Mouse (Mus musculus) hindbrain, embryonic 11.5 days (tissue): ENCODE measurements around the gene Rad50. TPM values are rescaled to one million over a fixed set of nuclear protein-coding genes. Genes with fewer than 3 reads are reported as not detected.

Experiments
- ATAC-seq: fragments of 200-750 bp; cut with Nextera tagmentation; 2 replicates; pipeline ENCODE4 v1.8.0; 2017; ENCODE audit warnings: mild to moderate bottlenecking, moderate TSS enrichment, moderate library complexity; ENCODE audit not compliant: low FRiP score
- DNase-seq: peaks from one replicate; pipeline ENCODE4 v3.0.0-alpha.2; 2015; ENCODE audit warnings: low spot score
- H3K27ac ChIP-seq: fragments of 300-500 bp; sonication (generic); 2 replicates; pipeline ENCODE4 v1.5.1; 2014; ENCODE audit warnings: mild to moderate bottlenecking, low read depth, low read length
- H3K27me3 ChIP-seq: fragments of 300-500 bp; sonication (generic); 2 replicates; pipeline ENCODE4 v1.6.1; 2014; ENCODE audit warnings: mild to moderate bottlenecking, low read length, moderate library complexity, mixed read lengths; ENCODE audit not compliant: control insufficient read depth, insufficient read depth
- H3K36me3 ChIP-seq: fragments of 300-500 bp; sonication (generic); 2 replicates; pipeline ENCODE4 v1.6.1; 2014; ENCODE audit warnings: mild to moderate bottlenecking, low read length, moderate library complexity, mixed read lengths; ENCODE audit not compliant: control insufficient read depth, insufficient read depth
- H3K4me1 ChIP-seq: fragments of 300-500 bp; sonication (generic); replicated peaks from 2 replicates; pipeline ENCODE4 v1.6.1; 2014; ENCODE audit warnings: low read length, mixed read lengths; ENCODE audit not compliant: control insufficient read depth, insufficient read depth
- H3K4me2 ChIP-seq: fragments of 300-500 bp; sonication (generic); replicated peaks from 2 replicates; pipeline ENCODE4 v1.6.1; 2014; ENCODE audit warnings: mild to moderate bottlenecking, low read depth, low read length
- H3K4me3 ChIP-seq: fragments of 300-500 bp; sonication (generic); 2 replicates; pipeline ENCODE4 v1.5.1; 2014; ENCODE audit warnings: low read depth, low read length
- H3K9ac ChIP-seq: fragments of 300-500 bp; sonication (generic); 2 replicates; pipeline ENCODE4 v1.6.1; 2014; ENCODE audit warnings: low read depth, low read length
- H3K9me3 ChIP-seq: fragments of 300-500 bp; sonication (generic); 2 replicates; pipeline ENCODE4 v1.6.1; 2016; ENCODE audit warnings: low read length; ENCODE audit not compliant: control insufficient read depth
- WGBS: fragments of 180-500 bp; shearing (Covaris S2); extraction: QIAGEN DNeasy Blood & Tissue Kit; methylation state at CpG from one replicate; pipeline ENCODE4 v1.1.7; 2014; 5-methylcytosine and 5-hydroxymethylcytosine counted together
- polyA plus RNA-seq: library from polyadenylated mRNA; unstranded; fragments of >200 nt; fragmentation: Nextera tagmentation; extraction: Ambion mirVana; gene quantifications from 2 replicates; pipeline ENCODE4 v1.2.1, GENCODE M21; 2014

The Rad50 gene
- polyA plus RNA-seq, 1 experiment from 2014 or later, result 22.3 TPM

DNA sequence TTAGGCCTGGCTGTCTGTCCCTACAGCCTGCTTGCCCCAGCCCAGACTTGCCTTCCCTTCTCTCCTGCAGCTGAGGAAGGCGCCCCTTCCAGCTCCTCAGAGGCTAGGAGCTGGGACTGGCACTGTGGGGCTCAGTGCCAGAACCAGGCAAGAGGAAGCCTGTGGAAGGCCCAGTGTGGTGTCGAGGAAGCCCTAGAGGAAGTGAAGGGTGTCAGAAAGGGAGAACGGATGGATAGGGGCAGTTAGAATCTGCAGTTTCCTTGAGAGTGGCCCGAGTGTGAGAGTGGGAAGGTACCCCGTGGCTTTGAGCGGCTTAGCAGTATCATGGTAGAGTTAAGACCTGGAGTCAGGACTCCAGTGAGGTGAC is 84.7 kb downstream of the Rad50 start:
- DNase-seq (no peak), ATAC-seq (no peak)
- Histone ChIP-seq H3K27me3 (0 out of 2 replicates have a peak, but pooled peaks cover under 1% of the 10 kb centered on the region), H3K4me2 (no peak overlapping the region), H3K9ac (no peak overlapping the region), H3K9me3 (no peaks in the 10 kb centered on the region), H3K27ac (no peak overlapping the region), H3K4me3 (no peak overlapping the region), H3K4me1 (no peaks in the 10 kb centered on the region; the same call in 1 of the 2 replicates), H3K36me3 (no peaks in the 10 kb centered on the region)
- 90% methylated on average over 6 of the region's 6 CpGs for WGBS

GRCm38 (mm10) chr11:53621582-53622439 is 85.3 kb downstream of the Rad50 start:
- no peaks in the 10 kb centered on the region for H3K9me3 ChIP-seq
- no peak for ATAC-seq

DNA sequence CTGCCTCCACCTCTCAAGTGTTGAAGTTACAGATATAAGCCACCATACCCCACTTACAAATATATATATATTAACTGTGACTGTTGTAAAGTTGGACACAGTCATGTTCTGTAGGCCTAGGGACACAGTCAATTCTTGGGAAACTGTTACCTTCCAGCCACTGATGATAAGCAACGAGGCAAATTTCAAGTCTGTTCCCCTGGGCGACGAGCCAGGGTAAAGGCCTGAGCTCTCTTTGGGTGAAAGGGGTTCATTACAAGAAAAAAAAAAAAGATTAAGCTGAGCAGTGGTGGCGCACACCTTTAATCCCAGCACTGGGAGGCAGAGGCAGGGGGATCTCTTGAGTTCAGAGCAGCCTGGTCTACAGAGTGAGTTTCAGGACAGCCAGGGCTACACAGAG is 87.0 kb downstream of the Rad50 start:
- DNase-seq, result no peak
- Histone ChIP-seq H3K4me2 (no peak overlapping the region), H3K36me3 (no peaks in the 10 kb centered on the region), H3K9me3 (no peaks in the 10 kb centered on the region), H3K4me3 (no peak overlapping the region), H3K27ac (no peak overlapping the region), H3K4me1 (no peaks in the 10 kb centered on the region), H3K27me3 (no peaks in the 10 kb centered on the region), H3K9ac (no peak overlapping the region)
- no peak for ATAC-seq
- WGBS, result 94% methylated on average over 4 of the region's 4 CpGs

More at GRCm38 (mm10) chr11:53621582-53622439, 85.3 kb downstream of the Rad50 start:
- no peaks in the 10 kb centered on the region for H3K27me3 ChIP-seq
- no peak overlapping the region for H3K9ac ChIP-seq
- no peak for DNase-seq
- H3K4me3 ChIP-seq, result no peak overlapping the region
- no peak overlapping the region for H3K27ac ChIP-seq
- no peaks in the 10 kb centered on the region for H3K36me3 ChIP-seq
- H3K4me2 ChIP-seq, result no peak overlapping the region
- H3K4me1 ChIP-seq, result no peaks in the 10 kb centered on the region
- WGBS, result 86% methylated on average over 11 of the region's 11 CpGs

GRCm38 (mm10) chr11:53619428-53619827 is 87.7 kb downstream of the Rad50 start:
- H3K4me2 ChIP-seq, result no peak overlapping the region
- ATAC-seq (no peak), DNase-seq (no peak)
- H3K9ac ChIP-seq, result no peak overlapping the region
- no peaks in the 10 kb centered on the region for H3K9me3 ChIP-seq
- no peaks in the 10 kb centered on the region for H3K36me3 ChIP-seq
- H3K27ac ChIP-seq, result no peak overlapping the region
- H3K4me1 ChIP-seq, result no peaks in the 10 kb centered on the region
- 75% methylated on average over 6 of the region's 6 CpGs for WGBS
- no peaks in the 10 kb centered on the region for H3K27me3 ChIP-seq
- no peak overlapping the region for H3K4me3 ChIP-seq

DNA sequence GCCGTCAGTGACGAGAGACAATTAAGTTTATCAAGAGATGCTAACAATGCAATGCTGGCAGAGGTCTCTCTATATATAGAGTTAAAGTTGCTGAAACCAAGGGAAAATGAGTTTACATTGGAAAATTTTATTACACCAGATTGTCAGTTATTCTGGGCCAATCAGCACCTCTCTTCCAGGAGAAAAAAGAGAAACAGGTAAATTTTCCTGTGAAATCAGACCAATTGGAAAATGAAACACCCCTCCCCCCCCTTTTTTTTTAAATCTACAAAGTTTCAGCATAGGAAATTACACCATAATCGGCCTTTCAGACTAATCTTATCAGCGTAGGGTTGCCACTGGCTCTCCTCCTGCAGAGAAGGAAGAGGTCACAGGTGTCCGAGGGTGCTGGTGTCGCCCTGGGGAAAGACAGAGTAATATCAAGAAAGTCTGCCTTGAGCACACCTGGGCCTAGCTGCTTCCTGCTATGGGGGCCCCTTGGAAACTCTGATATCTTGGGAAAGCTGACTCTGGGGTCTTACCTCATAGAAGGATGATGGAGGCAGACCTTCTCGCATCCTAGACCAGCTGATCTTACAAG is 88.4 kb downstream of the Rad50 start, which contains the start of gene Il4:
Gene Il4 (minus strand): TSS at position 51 of the 580 bp plus-strand sequence.
- Histone ChIP-seq H3K36me3 (no peaks in the 10 kb centered on the region), H3K4me2 (no peak within 1 kb of the TSS), H3K4me1 (no peaks in the 10 kb centered on the region), H3K27me3 (no peaks in the 10 kb centered on the region), H3K4me3 (no peak within 1 kb of the TSS), H3K9ac (no peak within 1 kb of the TSS), H3K9me3 (no peaks in the 10 kb centered on the region), H3K27ac (no peak within 1 kb of the TSS)
- DNase-seq (no peak), ATAC-seq (no peak)
- 86% methylated on average over 7 of the region's 7 CpGs for WGBS

- no peak overlapping the region for H3K4me3 ChIP-seq
- H3K9me3 ChIP-seq, result no peaks in the 10 kb centered on the region
- H3K27me3 ChIP-seq, result no peaks in the 10 kb centered on the region
- no peak for ATAC-seq
- no peak for DNase-seq
- H3K27ac ChIP-seq, result no peak overlapping the region
- no peaks in the 10 kb centered on the region for H3K4me1 ChIP-seq
- H3K4me2 ChIP-seq, result no peak overlapping the region
- no peaks in the 10 kb centered on the region for H3K36me3 ChIP-seq
- H3K9ac ChIP-seq, result no peak overlapping the region
- 65% methylated on average over 4 of the region's 4 CpGs for WGBS
These were observed 89.5 kb downstream of the Rad50 start for GRCm38 (mm10) chr11:53617562-53618109.

- Histone ChIP-seq H3K27me3 (no peaks in the 10 kb centered on the region), H3K27ac (no peak overlapping the region), H3K9me3 (no peaks in the 10 kb centered on the region), H3K4me2 (no peak overlapping the region), H3K4me3 (no peak overlapping the region), H3K36me3 (no peaks in the 10 kb centered on the region), H3K4me1 (no peaks in the 10 kb centered on the region), H3K9ac (no peak overlapping the region)
- 82% methylated on average over 8 of the region's 8 CpGs for WGBS
- DNase-seq (no peak), ATAC-seq (no peak)
These were observed 90.2 kb downstream of the Rad50 start for GRCm38 (mm10) chr11:53616748-53617558.

- no peak for DNase-seq
- ATAC-seq, result no peak
These were observed 91.5 kb downstream of the Rad50 start for GRCm38 (mm10) chr11:53615575-53615974.

More at GRCm38 (mm10) chr11:53615575-53615974, 91.5 kb downstream of the Rad50 start:
- H3K4me3 ChIP-seq, result no peak overlapping the region
- H3K27ac ChIP-seq, result no peak overlapping the region
- H3K36me3 ChIP-seq, result no peaks in the 10 kb centered on the region
- no peaks in the 10 kb centered on the region for H3K9me3 ChIP-seq
- 97% methylated on average over 8 of the region's 8 CpGs for WGBS
- H3K27me3 ChIP-seq, result no peaks in the 10 kb centered on the region
- no peaks in the 10 kb centered on the region for H3K4me1 ChIP-seq
- H3K9ac ChIP-seq, result no peak overlapping the region
- no peak overlapping the region for H3K4me2 ChIP-seq
